Mouse (Mus musculus) small intestine, adult 2 months (tissue): ENCODE data around the gene Mib2.

Experiments
- CTCF ChIP-seq: fragments of 200-500 bp; IDR thresholded peaks from 2 replicates; pipeline ENCODE4 v1.5.1; 2012; ENCODE audit warnings: low read depth, mild to moderate bottlenecking, control low read depth, inconsistent platforms, low read length, moderate library complexity, mixed read lengths; ENCODE audit not compliant: insufficient replicate concordance, insufficient read length; ENCODE audit errors: extremely low read depth
- POLR2A ChIP-seq: fragments of 200-500 bp; IDR thresholded peaks from 2 replicates; pipeline ENCODE4 v1.6.1; 2012; ENCODE audit warnings: low read depth, mild to moderate bottlenecking, control low read depth, inconsistent platforms, low read length, moderate library complexity

DNA sequence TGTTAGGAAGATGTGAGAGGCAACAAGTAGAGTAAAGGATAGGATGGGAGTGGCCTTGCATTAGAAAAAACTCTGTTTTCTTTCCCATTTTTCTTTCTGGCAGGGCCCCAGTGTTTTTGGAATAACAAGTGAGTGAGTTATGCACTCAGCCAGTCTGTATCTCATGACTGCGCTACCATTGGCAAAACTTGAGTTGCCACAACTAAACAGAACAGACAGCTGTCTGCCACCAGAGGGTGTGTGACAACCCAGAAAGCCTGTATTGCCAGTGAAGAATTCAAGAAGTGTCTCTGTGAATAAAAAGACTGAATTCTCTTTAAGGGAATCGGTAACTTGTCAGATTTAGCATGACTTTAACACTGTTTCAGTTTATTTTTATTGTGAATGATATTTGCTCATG lies 7.0 kb upstream of the Mib2 start:
- 0 out of 2 replicates have a peak, but pooled peaks have one; percentile 11 for TF ChIP-seq CTCF
- TF ChIP-seq POLR2A = no peak
